Mouse (Mus musculus): ENCODE measurements at regions not wholly inside any gene's neighbourhood (a gene's known extent, or its start where the extent isn't known, plus 50 kb on each side); places are given as distances from the start of the nearest gene placed in this dataset.

DNA sequence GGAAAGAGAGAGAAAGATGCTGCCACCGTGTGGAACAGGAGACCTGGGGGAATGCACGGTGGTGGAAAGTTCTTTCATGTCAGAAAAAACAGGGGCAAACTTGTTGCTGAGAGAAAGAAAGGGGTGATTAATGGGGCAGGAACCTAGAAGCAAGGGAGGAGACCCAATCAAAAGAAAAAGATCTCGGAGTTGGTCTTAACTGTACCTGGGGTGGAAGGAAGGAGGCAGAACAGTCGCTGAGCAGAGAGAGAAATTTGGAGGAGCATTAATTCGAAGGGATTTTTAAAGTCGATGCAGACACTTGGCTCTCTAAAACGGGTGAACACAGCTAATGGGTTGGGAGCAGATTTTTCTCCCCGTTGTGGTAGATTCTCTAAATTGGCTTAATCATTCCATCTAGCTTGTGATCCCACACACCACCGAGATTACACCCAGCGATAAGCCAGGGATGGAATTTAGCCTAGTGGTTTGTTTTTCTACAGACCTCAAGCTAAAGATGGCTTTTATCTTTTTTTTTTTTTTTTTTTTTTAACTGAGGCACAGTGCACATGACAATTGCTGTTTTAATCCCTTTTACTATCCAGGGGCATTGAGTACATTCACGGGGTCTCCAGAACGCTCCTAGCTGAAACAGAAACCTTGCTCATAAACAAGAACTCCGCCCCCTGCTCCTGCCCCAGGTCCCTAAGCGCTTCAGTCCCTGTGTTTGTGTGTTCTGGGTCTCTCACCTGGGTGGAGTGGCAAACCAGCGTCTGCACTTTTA lies 73.1 kb upstream of the Cpm start:
- DNase-seq (ENCODE audit: low spot score) = no peak

DNA sequence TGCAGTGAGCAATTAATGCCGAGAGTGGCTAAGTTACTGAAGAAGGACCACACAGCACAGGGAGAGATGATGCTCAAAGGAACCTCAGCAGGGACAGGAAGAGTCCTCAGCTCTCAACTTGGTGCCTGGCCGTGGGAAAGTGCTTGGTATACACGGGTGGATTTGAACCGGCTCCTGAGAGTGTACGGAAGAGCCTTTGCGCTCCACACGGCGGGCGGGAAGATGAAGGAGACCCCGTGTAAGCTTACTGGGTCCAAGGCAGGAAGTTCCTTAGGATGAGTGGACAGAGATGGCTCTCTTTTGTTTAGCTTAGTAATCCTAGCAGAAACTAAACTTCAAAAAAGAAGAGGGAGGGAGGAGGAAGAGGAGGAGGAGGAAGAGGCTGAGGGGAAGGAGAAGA lies 73.8 kb upstream of the Cpm start:
- no peak for DNase-seq (ENCODE audit: low spot score)

- no peak for DNase-seq (ENCODE audit: low spot score)
Measured at GRCm38 (mm10) chr10:117555044-117555443, 74.3 kb upstream of the Cpm start.

- DNase-seq (ENCODE audit: low spot score) = no peak
Measured at GRCm38 (mm10) chr10:117554533-117554932, 74.8 kb upstream of the Cpm start.

GRCm38 (mm10) chr10:117553211-117554186 lies 75.8 kb upstream of the Cpm start:
- no peak for DNase-seq (ENCODE audit: low spot score)

GRCm38 (mm10) chr10:117552049-117552652 lies 77.1 kb upstream of the Cpm start:
- no peak for DNase-seq (ENCODE audit: low spot score)

- no peak for DNase-seq (ENCODE audit: low spot score)
Measured at GRCm38 (mm10) chr10:117551234-117552048, 77.9 kb upstream of the Cpm start.

GRCm38 (mm10) chr10:117549854-117550605 lies 79.3 kb upstream of the Cpm start:
- DNase-seq (ENCODE audit: low spot score) = no peak

DNA sequence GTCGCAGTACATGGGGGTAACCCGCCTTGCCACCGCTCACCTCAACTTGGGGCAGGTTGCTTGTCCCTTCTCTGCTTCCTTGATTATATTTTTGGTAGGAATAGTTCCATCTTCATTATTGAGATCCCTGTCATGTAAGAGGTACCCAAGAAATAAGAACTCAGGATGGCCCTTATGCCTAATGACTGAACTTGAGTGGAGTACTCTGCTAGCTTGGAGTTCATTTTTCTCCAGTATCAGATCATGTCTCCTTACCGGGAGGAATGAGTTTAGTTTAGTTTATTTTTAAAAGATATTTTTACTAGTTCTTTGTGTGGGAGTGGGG lies 79.8 kb upstream of the Cpm start:
- no peak for DNase-seq (ENCODE audit: low spot score)

DNA sequence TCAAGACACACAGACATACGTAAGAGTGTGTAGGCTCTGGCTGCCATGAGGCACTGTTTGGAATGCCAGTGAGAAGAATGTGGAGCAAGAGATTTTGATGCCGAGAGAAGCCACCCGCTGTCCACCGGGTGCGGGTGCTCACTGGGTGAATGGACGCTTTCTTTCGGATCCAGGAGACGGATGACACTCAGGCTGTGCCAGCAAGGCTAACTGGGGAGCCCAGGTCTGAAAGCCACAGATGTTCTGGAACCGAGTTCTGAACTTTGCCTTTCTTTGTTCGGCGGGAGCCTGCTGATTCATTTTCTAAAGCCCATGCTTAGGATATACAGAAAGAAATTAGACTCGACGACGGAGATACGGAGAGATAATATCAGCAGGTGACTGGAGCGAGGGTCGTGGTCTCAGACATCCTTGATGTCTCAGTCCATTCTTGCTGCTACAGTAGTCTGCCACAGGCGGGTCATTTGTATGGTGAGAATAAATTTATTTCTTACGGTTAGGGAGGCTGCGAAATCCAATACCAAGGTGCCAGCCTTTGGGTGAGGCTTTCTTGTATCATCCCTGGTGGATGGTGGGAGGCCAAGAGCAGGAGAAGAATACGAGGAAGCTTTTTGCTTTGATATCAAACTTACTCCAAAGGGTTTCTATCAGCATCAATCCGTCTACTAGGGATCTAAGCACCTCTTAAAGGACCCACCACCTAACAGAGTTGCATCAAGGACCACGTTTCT lies 80.4 kb upstream of the Cpm start:
- no peak for DNase-seq (ENCODE audit: low spot score)

GRCm38 (mm10) chr10:117548262-117548661 lies 81.0 kb upstream of the Cpm start:
- DNase-seq (ENCODE audit: low spot score) = no peak

DNA sequence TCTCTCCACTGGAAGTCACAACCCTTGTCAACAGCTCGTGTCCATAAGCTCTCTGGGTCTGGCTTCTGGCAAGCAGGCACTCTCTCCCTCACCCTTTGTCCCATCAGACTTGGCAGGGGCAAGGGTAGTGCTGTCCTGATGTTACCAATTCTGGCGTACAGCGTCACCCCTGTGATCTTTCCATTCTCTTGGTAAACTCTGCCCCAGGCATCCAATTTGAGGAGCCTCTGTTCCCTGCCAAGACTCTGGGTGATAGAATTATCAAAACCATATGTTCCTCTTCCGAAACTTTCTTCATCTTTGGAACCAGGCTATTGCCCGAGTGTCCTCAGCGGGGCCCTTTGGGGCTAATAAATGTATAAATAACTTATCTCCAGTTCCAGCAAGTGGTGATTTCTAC lies 82.0 kb upstream of the Cpm start:
- no peak for DNase-seq (ENCODE audit: low spot score)

DNA sequence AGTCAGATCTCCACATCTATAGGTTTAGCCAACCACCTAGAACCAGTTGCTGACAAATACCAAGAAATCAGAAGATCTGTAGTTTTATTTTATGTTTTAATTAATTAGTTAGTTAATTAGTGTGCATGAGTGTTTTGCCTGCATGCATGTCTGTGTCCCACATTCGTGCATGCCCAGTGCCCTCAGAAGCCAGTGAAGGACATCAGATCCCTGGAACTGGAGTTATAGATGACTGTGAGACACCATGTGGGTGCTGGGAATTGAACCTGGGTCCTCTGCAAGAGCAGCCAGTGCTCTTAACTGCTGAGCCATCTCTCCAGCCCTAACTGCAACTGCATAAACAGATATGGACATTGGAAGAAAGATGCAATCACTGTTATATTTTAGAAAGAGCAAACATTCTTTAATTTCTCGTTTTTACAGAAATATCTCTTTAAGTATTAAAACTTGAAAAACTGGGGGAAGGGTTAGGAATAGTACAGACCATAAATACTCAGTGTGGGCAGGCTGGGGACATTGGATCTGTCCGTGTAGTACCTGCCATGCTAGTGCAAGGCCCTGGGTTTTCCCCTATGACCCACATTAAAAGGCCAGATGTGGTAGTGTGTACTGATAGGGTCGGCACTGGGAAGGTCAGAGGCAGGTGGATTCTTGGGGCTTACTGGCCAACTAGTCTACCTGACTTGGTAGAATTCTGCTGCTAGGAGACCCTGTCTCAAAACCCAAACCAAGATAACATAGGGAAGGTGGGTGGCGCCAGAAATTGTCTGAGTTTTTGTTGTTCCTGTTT lies 83.3 kb upstream of the Cpm start:
- no peak for DNase-seq (ENCODE audit: low spot score)

DNA sequence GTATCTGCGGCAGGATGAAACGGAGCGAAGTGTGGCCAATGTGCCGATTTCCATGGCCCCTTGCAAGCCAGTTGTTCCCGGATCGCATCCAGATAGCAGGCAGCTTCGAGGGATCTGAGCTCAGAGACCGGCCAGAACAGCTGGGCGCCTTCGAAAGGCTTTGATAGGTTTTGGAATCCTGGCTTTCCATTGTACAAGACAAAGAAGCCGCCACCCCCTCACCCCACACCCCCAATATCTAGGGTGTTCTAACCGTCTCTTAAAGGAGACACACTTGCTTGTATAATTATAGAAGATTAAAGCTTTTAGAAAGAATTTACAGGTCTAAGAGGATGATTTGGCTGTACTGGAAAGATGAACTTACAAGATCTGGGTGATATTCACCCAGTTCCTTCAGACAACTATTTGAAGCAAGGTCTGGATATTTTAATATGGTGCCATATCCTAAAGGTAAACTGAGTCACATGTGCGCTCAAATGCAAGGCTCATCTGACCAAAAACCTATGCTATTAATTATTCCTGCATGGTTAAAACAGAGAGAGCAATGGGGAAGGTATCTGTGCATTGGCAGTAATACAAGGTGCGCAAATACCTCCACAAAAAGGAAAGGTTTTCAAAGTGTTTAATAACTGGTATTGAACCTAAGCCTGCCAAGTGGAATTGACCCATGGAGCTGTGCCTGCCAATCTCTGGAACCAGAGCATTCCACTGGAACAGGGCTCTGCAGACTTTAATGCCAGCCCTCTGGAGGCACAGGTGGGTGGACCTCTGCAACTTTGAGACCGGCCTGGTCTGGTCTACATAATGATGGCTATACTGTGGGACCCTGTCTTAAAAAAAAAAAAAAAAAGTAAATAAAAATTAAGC lies 84.4 kb upstream of the Cpm start:
- no peak for DNase-seq (ENCODE audit: low spot score)

GRCm38 (mm10) chr10:117543995-117544679 lies 85.2 kb upstream of the Cpm start:
- no peak for DNase-seq (ENCODE audit: low spot score)

DNA sequence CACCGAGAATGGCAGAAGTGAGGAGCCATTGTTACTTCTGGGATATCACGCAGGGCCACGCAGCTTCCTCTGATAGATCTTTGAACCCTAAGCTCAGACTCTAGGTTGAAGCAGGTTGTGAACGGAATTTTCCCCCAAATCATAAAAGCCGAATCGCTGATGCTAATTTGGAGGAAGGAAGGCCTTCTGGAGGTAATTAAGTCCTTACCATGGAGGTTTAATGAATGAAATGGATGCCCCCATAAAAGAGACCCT lies 85.7 kb upstream of the Cpm start:
- DNase-seq (ENCODE audit: low spot score) = no peak

DNA sequence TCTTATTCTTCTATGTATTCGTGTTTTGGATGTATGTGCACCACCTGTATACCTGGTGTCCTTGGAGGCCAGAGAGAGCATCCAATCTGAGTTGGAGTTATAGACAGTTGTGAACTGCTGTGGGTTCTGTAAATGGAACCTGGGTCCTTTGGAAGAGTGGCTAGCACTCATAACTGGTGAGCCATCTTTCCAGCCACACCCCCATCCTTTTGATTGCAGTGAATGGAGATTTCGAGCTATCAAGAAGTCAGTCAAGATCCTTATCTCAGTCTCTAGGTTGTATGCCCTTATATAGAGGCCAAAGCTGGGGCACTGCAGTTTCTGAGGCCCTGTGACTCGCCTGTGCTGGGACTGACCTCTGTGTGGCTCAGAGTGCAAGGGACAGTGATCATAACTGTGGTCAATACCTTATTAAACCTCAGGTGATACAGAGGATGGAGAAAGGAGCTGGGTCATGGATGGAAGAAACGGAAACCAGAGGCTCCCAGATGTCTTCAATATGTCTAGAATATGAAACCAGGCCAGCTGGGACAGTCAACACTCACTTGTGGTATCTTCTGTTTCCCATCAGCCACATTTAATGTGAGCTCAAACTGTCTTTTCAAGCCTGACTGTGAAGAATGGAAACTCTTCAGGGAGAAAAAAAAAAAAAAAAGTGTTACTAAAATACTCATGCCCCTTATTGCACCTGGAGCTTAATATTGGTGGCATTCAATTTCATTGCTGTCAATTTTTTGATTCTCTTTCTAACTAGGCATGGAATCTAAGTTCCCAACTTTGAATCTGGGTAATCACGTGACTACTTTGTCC lies 86.2 kb upstream of the Cpm start:
- no peak for DNase-seq (ENCODE audit: low spot score)

DNA sequence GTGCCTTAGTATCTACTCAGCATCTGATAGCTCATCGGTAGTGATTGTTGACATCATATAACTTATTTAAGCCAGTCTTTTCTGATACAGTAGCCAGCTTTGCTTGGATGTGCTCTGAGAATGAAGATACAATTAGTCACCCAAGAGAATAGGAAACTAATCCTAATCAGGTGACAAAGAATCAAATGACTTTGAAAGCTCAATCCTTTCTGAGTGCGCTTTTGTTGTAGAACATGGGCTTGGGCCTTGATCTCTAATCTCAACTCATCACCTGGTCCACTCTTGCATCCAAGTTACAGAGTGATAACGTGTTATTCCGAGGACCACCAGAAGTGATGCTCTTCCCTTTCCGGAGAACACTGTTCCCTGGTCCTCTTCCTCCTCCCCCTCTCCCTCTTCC lies 86.9 kb upstream of the Cpm start:
- no peak for DNase-seq (ENCODE audit: low spot score)

Measured in layer of hippocampus, adult 11-12 months (tissue).